In genomic region chr7:97447050-97447531, GRCm38 (mm10) we compare ENCODE assay signal across 9 mouse cellular contexts. TPM values are rescaled to one million over a fixed set of nuclear protein-coding genes. Genes with fewer than 3 reads are reported as not detected.
DNase-seq lines count a peak whose midpoint lies in the region; ATAC-seq and TF ChIP-seq lines count a peak whose summit lies in the region.
"Had no signal": no experiment of that assay in that cellular context is flagged by ENCODE, and none has a peak within 500 bp of the region (broad histone marks: within the 10 kb centered on the region; RNA-seq: fewer than 3 reads in every experiment).

No protein-coding gene starts in this region.

- WGBS in neural tube, embryonic 11.5 days = 53% methylated on average over 6 of the region's 6 CpGs
- WGBS in kidney, adult 2 months = 44% methylated on average over 6 of the region's 6 CpGs
- WGBS in midbrain, embryonic 13.5 days = 59% methylated on average over 6 of the region's 6 CpGs

- no peak overlapping the region for H3K4me3 ChIP-seq in neural tube, embryonic 11.5 days (ENCODE audit: low read depth, low read length)
- H3K4me3 ChIP-seq in kidney, adult 2 months (ENCODE audit: insufficient read depth, low read depth, low read length) = no peak overlapping the region
- H3K4me3 ChIP-seq in midbrain, embryonic 13.5 days (replicated peaks) = no peak overlapping the region
- H3K4me3 ChIP-seq: liver, embryonic 15.5 days had no signal

- no peak for TF ChIP-seq POLR2A in kidney, adult 2 months (IDR thresholded peaks at IDR 0.05; ENCODE audit: low read depth, low read length)

- H3K4me2 ChIP-seq in neural tube, embryonic 11.5 days (ENCODE audit: low read depth) = no peak overlapping the region
- H3K4me2 ChIP-seq in midbrain, embryonic 13.5 days (replicated peaks) = no peak overlapping the region
- H3K4me2 ChIP-seq: liver, embryonic 15.5 days had no signal

- peak; percentile 69; the same call in 1 of the 2 replicates for ATAC-seq in neural tube, embryonic 11.5 days (ENCODE audit: insufficient read depth, low FRiP score, low TSS enrichment)
- ATAC-seq in midbrain, embryonic 13.5 days = peak; percentile 82
- no peak for ATAC-seq in erythroblast, adult 5-6 weeks (replicated peaks; ENCODE audit: low FRiP score, poor library complexity, severe bottlenecking)

- H3K36me3 ChIP-seq in neural tube, embryonic 11.5 days (ENCODE audit: control insufficient read depth, insufficient read depth, low read length) = no peaks in the 10 kb centered on the region
- no peaks in the 10 kb centered on the region for H3K36me3 ChIP-seq in kidney, adult 2 months (ENCODE audit: control insufficient read depth, insufficient read depth, low read length)
- no peaks in the 10 kb centered on the region for H3K36me3 ChIP-seq in midbrain, embryonic 13.5 days
- H3K36me3 ChIP-seq: liver, embryonic 15.5 days had no signal

- DNase-seq in adrenal gland, adult (ENCODE audit: inconsistent age in 2 of 2, low spot score in 1 of 2) = peak; percentile 29 to 59
- DNase-seq in adrenal gland, adult 8-10 months = no peak
- no peak for DNase-seq in neural tube, embryonic 11.5 days (ENCODE audit: low spot score)
- no peak for DNase-seq in neural tube, embryonic 10.5 days (ENCODE audit: extremely low spot score, low spot score)
- peak; percentile 60 for DNase-seq in kidney, adult 2 months
- DNase-seq in urinary bladder, postnatal 14 days (ENCODE audit: low spot score) = no peak

- no peaks in the 10 kb centered on the region for H3K9me3 ChIP-seq in neural tube, embryonic 11.5 days (ENCODE audit: control insufficient read depth, low read length)
- H3K9me3 ChIP-seq in midbrain, embryonic 13.5 days = peaks cover 5% of the 10 kb centered on the region; the same call in 1 of the 2 replicates
- H3K9me3 ChIP-seq: liver, embryonic 15.5 days had no signal

- H3K4me1 ChIP-seq in neural tube, embryonic 11.5 days (ENCODE audit: control insufficient read depth, insufficient read depth, low read length) = no peaks in the 10 kb centered on the region
- no peaks in the 10 kb centered on the region; the same call in 1 of the 2 replicates for H3K4me1 ChIP-seq in kidney, adult 2 months (ENCODE audit: control insufficient read depth, insufficient read depth, low read length)
- no peaks in the 10 kb centered on the region; the same call in 1 of the 2 replicates for H3K4me1 ChIP-seq in midbrain, embryonic 13.5 days (replicated peaks)

- H3K27me3 ChIP-seq in neural tube, embryonic 11.5 days (ENCODE audit: control insufficient read depth, insufficient read depth, low read length) = no peaks in the 10 kb centered on the region
- H3K27me3 ChIP-seq in kidney, adult 2 months (replicated peaks; ENCODE audit: control insufficient read depth, insufficient read depth, low read length) = no peaks in the 10 kb centered on the region
- H3K27me3 ChIP-seq in midbrain, embryonic 13.5 days = no peaks in the 10 kb centered on the region
- H3K27me3 ChIP-seq: liver, embryonic 15.5 days had no signal

- H3K9ac ChIP-seq in neural tube, embryonic 11.5 days (ENCODE audit: low read length) = no peak overlapping the region
- no peak overlapping the region for H3K9ac ChIP-seq in midbrain, embryonic 13.5 days (replicated peaks)
- H3K9ac ChIP-seq: liver, embryonic 15.5 days had no signal

- no peak; the same call in 1 of the 2 replicates for TF ChIP-seq CTCF in kidney, adult 2 months (conservative IDR thresholded peaks at IDR 0.05; ENCODE audit: insufficient read depth, insufficient read length, low read depth, low read length)

- peak overlapping the region; percentile 39; the same call in 1 of the 2 replicates for H3K27ac ChIP-seq in neural tube, embryonic 11.5 days (ENCODE audit: low read depth, low read length)
- H3K27ac ChIP-seq in kidney, adult 2 months (ENCODE audit: insufficient read depth, low read depth, low read length) = no peak overlapping the region
- H3K27ac ChIP-seq in midbrain, embryonic 13.5 days = peak overlapping the region; percentile 86
- H3K27ac ChIP-seq: liver, embryonic 15.5 days had no signal

RNA-seq across cellular contexts. Expression of gene Kctd14, which starts 4.0 kb away (rescaled TPM):
- total RNA-seq in adrenal gland, adult 8-10 months (2022) = 1 to 10 TPM; 1.8 to 4.0 (median 3.0) TPM
- polyA plus RNA-seq in neural tube, embryonic 11.5 days (2014; fragmentation: Nextera tagmentation; extraction: Ambion mirVana) = 0.64 and 1.5 TPM in 2 replicates
- polyA plus RNA-seq in kidney, adult 2 months (2012; rRNA removed) = 1.1 and 1.5 TPM in 2 replicates
- 1.5 and 1.6 TPM in 2 replicates for polyA plus RNA-seq in midbrain, embryonic 13.5 days (2015; fragmentation: Nextera tagmentation; extraction: Ambion mirVana)
- 26.1 and 51.9 TPM in 2 replicates for total RNA-seq in erythroblast, adult 5-6 weeks (2015; ENCODE audit: low replicate concordance)
- 22.4 and 34.0 TPM in 2 replicates for total RNA-seq in erythroblast, adult 5-6 weeks (2017; ENCODE audit: low replicate concordance)

RNA-seq across cellular contexts. Expression of gene Thrsp, which starts 29.6 kb away (rescaled TPM):
- total RNA-seq in adrenal gland, adult 8-10 months (2022) = 100 to 1,000 TPM in 3 of 4 experiments, 10 to 100 TPM in 1; 69.8 to 491 (median 335) TPM
- 0.17 and 0.19 TPM in 2 replicates for polyA plus RNA-seq in neural tube, embryonic 11.5 days (2014; fragmentation: Nextera tagmentation; extraction: Ambion mirVana)
- polyA plus RNA-seq in kidney, adult 2 months (2012; rRNA removed) = 225 and 246 TPM in 2 replicates
- 0.81 and 0.89 TPM in 2 replicates for polyA plus RNA-seq in midbrain, embryonic 13.5 days (2015; fragmentation: Nextera tagmentation; extraction: Ambion mirVana)
- not detected in 2 replicates for total RNA-seq in erythroblast, adult 5-6 weeks (2015; ENCODE audit: low replicate concordance)
- total RNA-seq in erythroblast, adult 5-6 weeks (2017; ENCODE audit: low replicate concordance) = not detected in 2 replicates

RNA-seq across cellular contexts. Expression of gene Ints4, which starts 33.7 kb away (rescaled TPM):
- 10 to 100 TPM; 55.3 to 82.3 (median 72.2) TPM for total RNA-seq in adrenal gland, adult 8-10 months (2022)
- polyA plus RNA-seq in neural tube, embryonic 11.5 days (2014; fragmentation: Nextera tagmentation; extraction: Ambion mirVana) = 65.2 and 66.6 TPM in 2 replicates
- 71.8 and 76.4 TPM in 2 replicates for polyA plus RNA-seq in kidney, adult 2 months (2012; rRNA removed)
- polyA plus RNA-seq in midbrain, embryonic 13.5 days (2015; fragmentation: Nextera tagmentation; extraction: Ambion mirVana) = 45.9 and 48.8 TPM in 2 replicates
- total RNA-seq in erythroblast, adult 5-6 weeks (2015; ENCODE audit: low replicate concordance) = 30.9 and 39.2 TPM in 2 replicates
- 11.2 and 19.9 TPM in 2 replicates for total RNA-seq in erythroblast, adult 5-6 weeks (2017; ENCODE audit: low replicate concordance)

RNA-seq across cellular contexts. Expression of gene Ndufc2, which starts 47.3 kb away (rescaled TPM):
- total RNA-seq in adrenal gland, adult 8-10 months (2022) = 100 to 1,000 TPM; 202 to 264 (median 251) TPM
- polyA plus RNA-seq in neural tube, embryonic 11.5 days (2014; fragmentation: Nextera tagmentation; extraction: Ambion mirVana) = 320 and 333 TPM in 2 replicates
- 300 and 389 TPM in 2 replicates for polyA plus RNA-seq in kidney, adult 2 months (2012; rRNA removed)
- 395 and 403 TPM in 2 replicates for polyA plus RNA-seq in midbrain, embryonic 13.5 days (2015; fragmentation: Nextera tagmentation; extraction: Ambion mirVana)
- total RNA-seq in erythroblast, adult 5-6 weeks (2015; ENCODE audit: low replicate concordance) = 53.5 and 57.6 TPM in 2 replicates
- total RNA-seq in erythroblast, adult 5-6 weeks (2017; ENCODE audit: low replicate concordance) = 20.5 and 80.0 TPM in 2 replicates

Comparison
In these comparisons a context has a peak if more than half of its experiments do, and no peak if none do; other contexts are left out.
1. DNase-seq: peak in adrenal gland, adult (2 of 2) and kidney, adult 2 months (single experiment); none in adrenal gland, adult 8-10 months (single experiment), neural tube, embryonic 11.5 days (single experiment), neural tube, embryonic 10.5 days (single experiment) and urinary bladder, postnatal 14 days (single experiment).
2. RNA of gene Thrsp, which starts 29.6 kb away (polyA plus RNA-seq): 225 to 246 TPM in kidney, adult 2 months; 0.81 to 0.89 TPM in midbrain, embryonic 13.5 days and 0.17 to 0.19 TPM in neural tube, embryonic 11.5 days; every median in the first group is over 100 times any median in the second.